Mouse (Mus musculus) heart, postnatal 0 days (tissue): Measurements from ENCODE around the gene Ltbp4.

Source experiments
- CTCF ChIP-seq: IDR thresholded peaks from 2 replicates; pipeline ENCODE4 v1.5.1; 2016; ENCODE audit warnings: antibody characterized with exemption, control low read depth, low read depth
- EP300 ChIP-seq: IDR thresholded peaks from 2 replicates; pipeline ENCODE4 v1.6.1; 2016; ENCODE audit warnings: antibody characterized with exemption, low read depth

- TF ChIP-seq CTCF (no peak), EP300 (no peak)
Measured at GRCm38 (mm10) chr7:27274916-27275315, 62.6 kb downstream of the Ltbp4 start.
